Mouse (Mus musculus): ENCODE results near the gene Thap7.

GRCm38 (mm10) chr16:17525524-17525923 is 5.4 kb downstream of the Thap7 start:
- no peak for TF ChIP-seq CTCF (IDR thresholded peaks at IDR 0.05; ENCODE audit: low read depth)
- no peak for TF ChIP-seq EP300 (optimal IDR thresholded peaks at IDR 0.05)
